Mouse (Mus musculus): ENCODE measurements at regions not wholly inside any gene's neighbourhood (a gene's known extent, or its start where the extent isn't known, plus 50 kb on each side); places are given as distances from the start of the nearest gene placed in this dataset.

GRCm38 (mm10) chr6:51270216-51271127, 162.0 kb upstream of the Nfe2l3 start:
- DNase-seq (ENCODE audit: low read depth, low spot score) = peak; percentile 98

- peak; percentile 70 for DNase-seq (ENCODE audit: low read depth, low spot score)
These were observed 161.4 kb upstream of the Nfe2l3 start for GRCm38 (mm10) chr6:51271128-51271480.

DNA sequence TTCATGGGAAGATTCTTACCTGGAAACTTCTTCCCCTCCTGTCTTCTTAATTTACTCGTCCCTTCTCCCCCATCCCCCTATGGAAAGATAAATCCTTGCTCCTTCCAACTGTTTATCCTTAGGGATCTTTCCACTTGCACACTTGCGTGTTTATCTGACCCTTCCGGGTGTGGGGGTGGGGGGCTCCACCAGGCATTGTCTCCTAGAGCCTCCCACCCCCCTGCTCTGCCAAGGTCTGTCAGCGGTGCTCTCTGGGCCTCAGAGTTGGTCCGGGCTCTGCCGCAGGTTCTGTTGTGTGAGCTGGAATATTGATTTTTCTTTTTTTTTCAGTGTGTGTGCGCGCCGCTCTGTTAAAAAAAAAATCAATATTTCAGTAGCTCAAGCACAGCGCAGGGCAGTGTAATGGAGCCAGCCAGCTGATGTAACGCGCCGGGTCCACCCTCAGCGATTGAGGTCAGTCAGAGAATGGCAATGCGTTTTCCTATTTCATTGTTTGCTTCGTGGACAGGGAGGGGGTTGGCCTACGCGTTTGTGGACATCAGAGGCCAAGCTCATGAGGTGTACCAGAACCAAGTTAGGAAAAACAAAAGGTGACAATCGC, 160.2 kb upstream of the Nfe2l3 start:
- DNase-seq (ENCODE audit: low read depth, low spot score) = no peak

GRCm38 (mm10) chr6:51279491-51279890, 153.0 kb upstream of the Nfe2l3 start:
- no peak for DNase-seq (ENCODE audit: low read depth, low spot score)

DNA sequence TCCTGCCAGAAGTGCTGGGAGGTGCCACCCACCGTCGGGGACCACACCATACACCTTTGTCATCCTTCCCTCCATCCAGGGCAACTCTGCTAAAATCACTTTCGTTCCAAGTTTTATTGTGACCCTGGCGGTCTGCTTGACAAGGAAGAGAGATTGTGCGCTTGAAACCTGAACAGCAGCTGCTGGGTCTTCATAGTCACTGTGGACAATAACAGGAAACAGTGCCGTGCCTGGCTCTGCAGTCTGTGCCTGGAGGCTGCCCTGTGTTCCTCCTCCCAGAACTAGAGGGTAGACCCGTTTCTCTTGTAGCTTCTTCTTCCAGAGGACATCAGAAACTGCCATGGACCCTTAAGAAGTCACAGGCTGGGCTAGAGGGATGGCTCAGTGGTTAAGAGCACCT, 152.2 kb upstream of the Nfe2l3 start:
- no peak for DNase-seq (ENCODE audit: low read depth, low spot score)

GRCm38 (mm10) chr6:51283916-51284706, 148.4 kb upstream of the Nfe2l3 start:
- no peak for DNase-seq (ENCODE audit: low read depth, low spot score)

DNA sequence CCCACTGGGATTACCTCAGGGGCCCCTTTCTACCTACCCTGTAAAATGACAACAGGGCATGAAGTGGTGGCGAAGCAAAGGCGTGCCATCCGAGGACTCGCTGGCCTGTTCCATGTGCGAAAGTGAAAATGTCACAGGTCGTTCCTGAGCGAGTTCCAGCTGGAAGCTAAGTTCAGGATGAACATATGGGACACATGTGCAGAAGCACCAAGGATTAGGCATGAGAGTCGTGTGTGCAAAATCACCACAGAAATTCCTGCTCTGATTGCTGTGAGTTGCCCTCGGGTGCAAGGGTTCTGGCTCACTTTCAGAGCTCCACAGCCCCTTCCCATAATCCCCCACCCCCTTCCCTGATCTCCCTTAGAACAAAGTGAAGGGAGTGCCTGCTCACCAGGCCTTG, 147.6 kb upstream of the Nfe2l3 start:
- DNase-seq (ENCODE audit: low read depth, low spot score) = no peak

DNA sequence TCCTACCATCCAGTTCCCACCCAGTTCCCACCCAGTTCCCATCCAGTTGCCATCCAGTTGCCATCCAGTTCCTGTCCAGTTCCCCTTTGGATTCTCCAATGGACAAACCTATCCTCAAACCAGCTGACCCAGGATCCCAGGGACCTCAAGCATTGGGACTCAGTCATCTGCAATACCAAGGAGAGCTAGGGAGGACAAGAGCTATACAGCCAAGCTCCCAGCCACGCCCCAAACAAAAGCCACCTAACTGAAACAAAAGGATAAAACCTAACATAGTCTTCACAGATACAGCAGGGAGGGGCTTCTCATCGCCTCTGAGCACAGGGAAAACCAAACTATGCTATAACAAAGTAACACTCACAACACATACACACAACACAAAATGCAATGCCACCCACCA, 145.6 kb upstream of the Nfe2l3 start:
- no peak for DNase-seq (ENCODE audit: low read depth, low spot score)

DNA sequence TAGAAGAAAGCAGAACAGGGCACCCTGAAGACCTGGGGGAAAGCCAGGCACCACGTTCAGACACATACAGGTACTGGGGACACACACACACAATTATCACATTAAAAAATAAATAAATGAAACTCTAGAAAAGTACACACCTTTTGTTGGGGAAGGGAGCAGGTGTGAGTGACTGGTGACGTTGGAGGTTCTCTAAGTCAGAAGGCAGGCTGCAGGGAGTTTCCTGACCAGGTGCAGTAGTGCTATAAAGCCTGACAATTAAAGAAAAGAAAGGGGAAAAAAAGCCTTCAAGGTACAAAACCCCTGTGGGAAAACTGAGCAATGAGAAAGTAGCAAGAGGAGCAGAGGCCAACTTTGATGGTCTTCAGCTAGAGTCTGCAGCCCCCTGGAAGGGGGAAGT, 145.1 kb upstream of the Nfe2l3 start:
- no peak for DNase-seq (ENCODE audit: low read depth, low spot score)

DNA sequence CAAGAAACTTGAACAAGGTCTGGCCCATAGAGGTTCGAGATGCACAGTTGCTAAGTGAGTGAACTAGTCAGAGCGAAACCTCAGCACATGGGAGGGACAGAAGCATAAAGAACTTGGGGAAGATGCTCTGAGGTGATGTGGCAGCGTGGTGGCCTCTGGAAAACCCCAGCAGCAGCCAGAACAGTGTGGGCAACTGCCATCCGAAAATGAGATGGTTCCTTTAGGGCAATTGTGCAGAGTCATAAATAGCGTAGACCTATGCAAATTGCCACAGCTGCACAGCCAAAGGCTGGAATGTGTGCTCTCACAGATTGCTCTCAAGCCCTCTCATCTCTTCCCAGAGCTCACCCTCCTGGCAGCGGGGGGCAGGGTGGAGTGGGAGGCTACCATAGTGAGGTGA, 144.7 kb upstream of the Nfe2l3 start:
- no peak for DNase-seq (ENCODE audit: low read depth, low spot score)

DNA sequence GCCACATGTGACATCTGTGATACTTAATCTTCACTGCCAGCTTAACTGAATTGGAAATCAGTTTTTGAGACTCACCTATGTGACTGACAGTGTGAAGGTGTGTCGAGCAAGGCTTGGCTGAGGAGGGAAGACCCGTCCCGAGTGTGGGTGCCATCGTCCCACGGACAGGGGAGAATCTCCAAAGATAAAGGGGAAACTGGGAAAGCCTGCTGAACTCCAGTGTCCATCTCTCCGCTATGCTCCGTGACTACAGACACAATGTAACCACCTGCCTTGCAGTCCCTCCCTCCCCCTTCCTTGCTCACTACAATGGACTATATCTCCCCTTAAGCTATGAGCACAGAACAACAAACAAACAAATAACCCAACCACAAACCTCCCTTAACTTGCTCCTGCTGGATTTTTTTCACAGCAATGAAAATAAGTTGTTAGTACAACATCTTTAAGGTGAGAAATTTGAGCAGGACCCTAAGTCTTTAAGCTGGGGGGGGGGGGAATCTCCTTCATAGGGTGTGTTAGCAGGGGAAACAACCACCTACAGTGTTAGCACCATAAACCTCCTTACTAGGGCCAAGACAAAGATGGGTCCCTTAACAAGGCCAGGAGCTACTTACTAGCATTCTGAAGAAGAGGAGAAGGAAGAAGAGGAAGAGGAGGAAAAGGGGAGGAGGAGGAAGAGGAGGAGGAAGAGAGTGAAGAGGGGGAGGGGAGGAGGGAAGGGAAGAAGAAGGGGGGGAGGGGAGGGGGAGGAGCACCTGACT, 144.0 kb upstream of the Nfe2l3 start:
- no peak for DNase-seq (ENCODE audit: low read depth, low spot score)

GRCm38 (mm10) chr6:51289067-51289725, 143.3 kb upstream of the Nfe2l3 start:
- DNase-seq (ENCODE audit: low read depth, low spot score) = no peak

DNA sequence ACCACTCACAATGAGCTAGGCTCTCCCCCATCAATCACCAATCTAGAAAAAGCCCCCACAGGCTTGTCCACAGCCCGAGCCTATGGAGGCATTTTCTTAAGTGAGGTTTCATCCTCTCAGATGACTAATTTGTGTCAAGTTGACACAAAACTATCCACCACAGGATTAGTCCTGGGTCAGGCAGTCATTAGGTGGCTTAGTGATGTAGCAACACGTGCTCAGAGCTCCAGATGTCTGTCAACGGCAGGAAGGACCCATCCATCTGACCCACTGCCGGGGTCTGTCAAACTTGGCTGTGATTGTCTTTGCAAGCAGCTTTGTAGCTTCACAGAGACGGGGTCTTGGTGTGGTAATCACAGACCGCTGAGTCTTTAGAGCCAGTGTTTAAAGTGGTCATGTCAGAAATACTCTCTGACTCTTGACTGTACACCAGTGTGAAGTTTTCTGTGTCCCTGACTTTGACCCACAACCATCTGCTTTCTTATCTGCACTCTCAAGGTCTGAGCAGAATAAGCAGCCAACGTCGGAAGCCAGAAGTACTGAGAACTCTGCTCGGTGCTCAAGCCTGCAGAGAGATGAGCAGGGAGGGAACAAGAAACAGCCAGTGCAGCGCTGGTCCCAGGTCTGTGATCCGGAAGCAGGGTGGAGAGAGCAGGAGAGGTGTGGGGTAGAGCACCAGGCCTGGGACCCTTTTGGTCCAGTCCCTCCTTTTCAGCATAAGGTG, 131.6 kb upstream of the Nfe2l3 start:
- no peak for DNase-seq (ENCODE audit: low read depth, low spot score)

DNA sequence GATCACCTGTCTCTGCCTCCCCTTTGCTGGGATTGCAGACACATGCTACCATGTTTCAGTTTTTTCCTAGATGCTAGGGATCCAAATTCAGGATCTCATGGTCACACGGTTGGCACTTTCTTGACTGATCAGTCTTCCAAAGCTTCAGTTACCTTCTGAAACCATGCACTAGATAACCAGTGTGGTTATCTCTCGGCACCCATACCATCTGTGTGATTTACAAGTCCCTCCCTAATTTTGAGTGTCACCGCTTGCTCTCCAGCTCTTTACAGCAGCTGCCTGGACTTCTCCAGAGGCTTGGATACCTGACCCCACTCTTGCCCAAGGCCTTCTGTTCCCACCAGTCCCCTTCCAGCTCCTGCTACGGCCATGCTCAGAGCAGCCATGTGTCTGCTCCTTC, 130.6 kb upstream of the Nfe2l3 start:
- no peak for DNase-seq (ENCODE audit: low read depth, low spot score)

- DNase-seq (ENCODE audit: low read depth, low spot score) = no peak
These were observed 130.2 kb upstream of the Nfe2l3 start for GRCm38 (mm10) chr6:51302240-51302639.

DNA sequence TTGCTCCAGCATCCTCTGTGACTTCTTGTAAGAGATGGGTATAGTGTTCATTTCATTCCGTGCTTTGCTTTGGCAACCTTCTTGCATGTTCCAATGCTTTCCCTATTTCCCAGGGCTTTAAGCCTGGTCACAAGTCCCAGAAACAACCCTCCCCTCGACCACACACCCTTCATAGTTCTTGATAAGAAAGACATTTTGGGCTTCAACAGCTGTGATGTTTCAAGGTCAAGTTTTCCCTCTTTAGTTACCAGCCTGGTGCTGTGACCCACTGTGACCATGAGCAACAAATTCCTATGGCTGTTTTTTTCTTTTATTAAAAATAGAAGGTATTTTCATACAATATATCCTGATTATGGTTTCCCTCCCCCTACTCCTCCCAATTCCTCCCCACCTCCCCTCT, 114.1 kb upstream of the Nfe2l3 start:
- DNase-seq (ENCODE audit: low read depth, low spot score) = no peak

DNA sequence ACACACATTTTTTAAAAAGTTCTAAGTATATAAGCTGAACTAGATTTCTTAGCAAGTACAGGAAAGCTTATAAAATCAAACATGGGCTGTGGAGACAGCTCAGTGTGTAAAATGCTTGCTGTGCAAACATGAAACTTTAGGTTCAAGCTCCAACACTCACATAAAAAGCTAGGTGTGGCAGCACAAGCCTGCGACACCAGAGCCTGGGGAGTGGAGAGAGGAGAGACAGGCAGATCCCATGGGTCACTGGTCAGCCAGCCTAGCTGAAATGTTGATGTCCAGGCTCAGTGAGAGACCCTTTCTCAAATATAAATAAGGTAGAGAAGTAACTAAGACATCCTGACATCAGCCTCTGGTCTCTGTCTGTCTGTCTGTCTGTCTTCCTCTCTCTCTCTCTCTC, 112.5 kb upstream of the Nfe2l3 start:
- no peak for DNase-seq (ENCODE audit: low read depth, low spot score)

GRCm38 (mm10) chr6:51320676-51321419, 111.6 kb upstream of the Nfe2l3 start:
- DNase-seq (ENCODE audit: low read depth, low spot score) = no peak

- DNase-seq (ENCODE audit: low read depth, low spot score) = no peak
These were observed 106.2 kb upstream of the Nfe2l3 start for GRCm38 (mm10) chr6:51326103-51326829.

All from R1 (cell line).